In genomic region chr10:93275212-93276136, GRCm38 (mm10) we compare ENCODE assay signal across 8 mouse cellular contexts. TPM values are rescaled to one million over a fixed set of nuclear protein-coding genes. Genes with fewer than 3 reads are reported as not detected.
DNase-seq lines count a peak whose midpoint lies in the region; ATAC-seq and TF ChIP-seq lines count a peak whose summit lies in the region.

No protein-coding gene starts in this region.

- H3K4me3 ChIP-seq in lung, embryonic 16.5 days (ENCODE audit: low read length), result peak overlapping the region; percentile 33; the same call in 1 of the 2 replicates
- H3K4me3 ChIP-seq in embryonic facial prominence, embryonic 13.5 days, result no peak overlapping the region
- peak overlapping the region; percentile 37 for H3K4me3 ChIP-seq in hindbrain, postnatal 0 days (ENCODE audit: low read length)
- H3K4me3 ChIP-seq in limb, embryonic 13.5 days, result no peak overlapping the region
- H3K4me3 ChIP-seq in stomach, embryonic 16.5 days (replicated peaks; ENCODE audit: low read length), result peak overlapping the region; percentile 20

- no peaks in the 10 kb centered on the region for H3K27me3 ChIP-seq in lung, embryonic 16.5 days (ENCODE audit: control insufficient read depth, insufficient read depth, low read depth, low read length)
- no peaks in the 10 kb centered on the region for H3K27me3 ChIP-seq in embryonic facial prominence, embryonic 13.5 days
- H3K27me3 ChIP-seq in hindbrain, postnatal 0 days (ENCODE audit: insufficient read depth, low read length), result no peaks in the 10 kb centered on the region
- H3K27me3 ChIP-seq in limb, embryonic 13.5 days, result no peaks in the 10 kb centered on the region
- H3K27me3 ChIP-seq in stomach, embryonic 16.5 days (ENCODE audit: control insufficient read depth, insufficient read depth, low read length), result no peaks in the 10 kb centered on the region

- peak; percentile 44; the same call in 1 of the 2 replicates for ATAC-seq in lung, embryonic 16.5 days (ENCODE audit: low read depth)
- ATAC-seq in embryonic facial prominence, embryonic 13.5 days (ENCODE audit: insufficient number of reproducible peaks, insufficient read depth, low FRiP score, low TSS enrichment, low read depth), result no peak
- peak; percentile 92 for ATAC-seq in hindbrain, postnatal 0 days
- ATAC-seq in limb, embryonic 13.5 days (ENCODE audit: low FRiP score, low read depth), result peak; percentile 59; the same call in 1 of the 2 replicates
- ATAC-seq in stomach, embryonic 16.5 days (ENCODE audit: insufficient read depth, low FRiP score), result peak; percentile 60
- ATAC-seq in activated CD4-positive, CD25-positive, alpha-beta regulatory T cell, adult 4 months, result no peak

- DNase-seq in lung, postnatal 36 days, result no peak
- peak; percentile 92 for DNase-seq in hindbrain, postnatal 0 days (ENCODE audit: low spot score)
- DNase-seq in thymus, adult 18-20 months, result no peak

- H3K4me1 ChIP-seq in lung, embryonic 16.5 days (replicated peaks; ENCODE audit: control insufficient read depth, insufficient read depth, low read length), result peaks cover 29% of the 10 kb centered on the region
- peaks cover 66% of the 10 kb centered on the region for H3K4me1 ChIP-seq in embryonic facial prominence, embryonic 13.5 days
- peaks cover 44% of the 10 kb centered on the region for H3K4me1 ChIP-seq in hindbrain, postnatal 0 days (ENCODE audit: insufficient read depth, low read length)
- H3K4me1 ChIP-seq in limb, embryonic 13.5 days, result peaks cover 69% of the 10 kb centered on the region
- H3K4me1 ChIP-seq in stomach, embryonic 16.5 days (ENCODE audit: control insufficient read depth, insufficient read depth, low read length), result peaks cover 25% of the 10 kb centered on the region

- H3K36me3 ChIP-seq in lung, embryonic 16.5 days (ENCODE audit: control insufficient read depth, insufficient read depth, low read length), result peaks cover 4% of the 10 kb centered on the region; the same call in 1 of the 2 replicates
- H3K36me3 ChIP-seq in embryonic facial prominence, embryonic 13.5 days, result peaks cover 30% of the 10 kb centered on the region
- H3K36me3 ChIP-seq in hindbrain, postnatal 0 days (ENCODE audit: insufficient read depth, low read length), result no peaks in the 10 kb centered on the region
- peaks cover 37% of the 10 kb centered on the region for H3K36me3 ChIP-seq in limb, embryonic 13.5 days
- H3K36me3 ChIP-seq in stomach, embryonic 16.5 days (ENCODE audit: control insufficient read depth, insufficient read depth, low read length), result no peaks in the 10 kb centered on the region

- H3K9ac ChIP-seq in lung, embryonic 16.5 days (ENCODE audit: low read length), result peak overlapping the region; percentile 10
- H3K9ac ChIP-seq in embryonic facial prominence, embryonic 13.5 days, result no peak overlapping the region
- H3K9ac ChIP-seq in hindbrain, postnatal 0 days (replicated peaks; ENCODE audit: low read length), result peak overlapping the region; percentile 51
- 0 out of 2 replicates have a peak overlapping the region, but pooled peaks have one; percentile 31 for H3K9ac ChIP-seq in limb, embryonic 13.5 days
- peak overlapping the region; percentile 56 for H3K9ac ChIP-seq in stomach, embryonic 16.5 days (ENCODE audit: low read length)

- peak overlapping the region; percentile 45; the same call in 1 of the 2 replicates for H3K4me2 ChIP-seq in lung, embryonic 16.5 days (ENCODE audit: low read depth, low read length)
- H3K4me2 ChIP-seq in embryonic facial prominence, embryonic 13.5 days, result no peak overlapping the region; the same call in 1 of the 2 replicates
- H3K4me2 ChIP-seq in hindbrain, postnatal 0 days (ENCODE audit: low read depth, low read length), result peak overlapping the region; percentile 58
- H3K4me2 ChIP-seq in limb, embryonic 13.5 days (replicated peaks), result no peak overlapping the region
- peak overlapping the region; percentile 46 for H3K4me2 ChIP-seq in stomach, embryonic 16.5 days (ENCODE audit: low read depth, low read length)

- WGBS in lung, embryonic 16.5 days, result 40% methylated on average over 25 of the region's 25 CpGs
- 64% methylated on average over 25 of the region's 25 CpGs for WGBS in embryonic facial prominence, embryonic 13.5 days
- 10% methylated on average over 25 of the region's 25 CpGs for WGBS in hindbrain, postnatal 0 days
- 50% methylated on average over 25 of the region's 25 CpGs for WGBS in limb, embryonic 13.5 days
- 52% methylated on average over 25 of the region's 25 CpGs for WGBS in stomach, embryonic 16.5 days

- TF ChIP-seq CTCF in hindbrain, postnatal 0 days (IDR thresholded peaks at IDR 0.05; ENCODE audit: low read depth), result peak; percentile 50

- 0 out of 2 replicates have a peak overlapping the region, but pooled peaks have one; percentile 14 for H3K27ac ChIP-seq in lung, embryonic 16.5 days (ENCODE audit: low read length)
- 0 out of 2 replicates have a peak overlapping the region, but pooled peaks have one; percentile 51 for H3K27ac ChIP-seq in embryonic facial prominence, embryonic 13.5 days
- H3K27ac ChIP-seq in hindbrain, postnatal 0 days, result peak overlapping the region; percentile 92
- peak overlapping the region; percentile 55; the same call in 1 of the 2 replicates for H3K27ac ChIP-seq in limb, embryonic 13.5 days
- peak overlapping the region; percentile 28 for H3K27ac ChIP-seq in stomach, embryonic 16.5 days (ENCODE audit: low read length)

- H3K9me3 ChIP-seq in lung, embryonic 16.5 days (ENCODE audit: control insufficient read depth, low read length), result no peaks in the 10 kb centered on the region
- no peaks in the 10 kb centered on the region for H3K9me3 ChIP-seq in embryonic facial prominence, embryonic 13.5 days
- no peaks in the 10 kb centered on the region for H3K9me3 ChIP-seq in hindbrain, postnatal 0 days (ENCODE audit: low read length)
- H3K9me3 ChIP-seq in limb, embryonic 13.5 days, result no peaks in the 10 kb centered on the region
- H3K9me3 ChIP-seq in stomach, embryonic 16.5 days (replicated peaks; ENCODE audit: control insufficient read depth, low read length), result no peaks in the 10 kb centered on the region

RNA-seq across cellular contexts. Expression of gene Elk3, which starts 35.5 kb away (rescaled TPM):
- 44.9 and 48.0 TPM in 2 replicates for polyA plus RNA-seq in lung, embryonic 16.5 days (2015; fragmentation: Nextera tagmentation; extraction: Ambion mirVana)
- polyA plus RNA-seq in embryonic facial prominence, embryonic 13.5 days (2015; fragmentation: Nextera tagmentation; extraction: Ambion mirVana), result 33.9 and 40.0 TPM in 2 replicates
- total RNA-seq in hindbrain, postnatal 0 days (2014; rRNA removed), result 7.6 and 9.5 TPM in 2 replicates
- polyA plus RNA-seq in hindbrain, postnatal 0 days (2015; fragmentation: Nextera tagmentation; extraction: Ambion mirVana), result 6.2 and 7.1 TPM in 2 replicates
- polyA plus RNA-seq in limb, embryonic 13.5 days (2015; fragmentation: Nextera tagmentation; extraction: Ambion mirVana), result 48.6 and 49.2 TPM in 2 replicates
- 19.1 and 23.6 TPM in 2 replicates for polyA plus RNA-seq in stomach, embryonic 16.5 days (2015; fragmentation: Nextera tagmentation; extraction: Ambion mirVana)
- 10 to 100 TPM; 30.4 to 37.0 TPM for polyA plus RNA-seq in activated CD4-positive, CD25-positive, alpha-beta regulatory T cell, adult 4 months (2017; shearing (Covaris generic))

Comparison
In these comparisons a context has a peak if more than half of its experiments do, and no peak if none do; other contexts are left out.
1. ATAC-seq: peak in lung, embryonic 16.5 days (single experiment), hindbrain, postnatal 0 days (single experiment), limb, embryonic 13.5 days (single experiment) and stomach, embryonic 16.5 days (single experiment); none in embryonic facial prominence, embryonic 13.5 days (single experiment) and activated CD4-positive, CD25-positive, alpha-beta regulatory T cell, adult 4 months (single experiment).
2. H3K27ac ChIP-seq: peak in every context shown above with its lines; median percentile 92 in hindbrain, postnatal 0 days; 55 in limb, embryonic 13.5 days; 51 in embryonic facial prominence, embryonic 13.5 days; 28 in stomach, embryonic 16.5 days; 14 in lung, embryonic 16.5 days.
3. H3K4me2 ChIP-seq: peak in lung, embryonic 16.5 days (single experiment), hindbrain, postnatal 0 days (single experiment) and stomach, embryonic 16.5 days (single experiment); none in embryonic facial prominence, embryonic 13.5 days (single experiment) and limb, embryonic 13.5 days (single experiment).
4. H3K4me3 ChIP-seq: peak in lung, embryonic 16.5 days (single experiment), hindbrain, postnatal 0 days (single experiment) and stomach, embryonic 16.5 days (single experiment); none in embryonic facial prominence, embryonic 13.5 days (single experiment) and limb, embryonic 13.5 days (single experiment).